Mouse (Mus musculus) hindbrain, embryonic 15.5 days (tissue): ENCODE measurements around the gene Olfr924. TPM values are rescaled to one million over a fixed set of nuclear protein-coding genes. Genes with fewer than 3 reads are reported as not detected.
"Not testable (repeated sequence)": the region's sequence is repeated elsewhere in the genome, so short reads cannot be mapped to it uniquely, and the experiment has no call there.

ENCODE experiments used
- ATAC-seq: fragments of 200-750 bp; cut with Nextera tagmentation; 2 replicates; pipeline ENCODE4 v1.8.0; 2017; ENCODE audit warnings: low read depth, moderate number of reproducible peaks, moderate TSS enrichment; ENCODE audit not compliant: low FRiP score
- H3K27ac ChIP-seq: fragments of 300-500 bp; sonication (generic); replicated peaks from 2 replicates; pipeline ENCODE4 v1.5.1; 2015; ENCODE audit warnings: mild to moderate bottlenecking, inconsistent platforms
- H3K27me3 ChIP-seq: fragments of 300-500 bp; sonication (generic); 2 replicates; pipeline ENCODE4 v1.6.1; 2015; ENCODE audit warnings: control low read depth, inconsistent platforms
- H3K36me3 ChIP-seq: fragments of 300-500 bp; sonication (generic); 2 replicates; pipeline ENCODE4 v1.6.1; 2015; ENCODE audit warnings: control low read depth, inconsistent platforms
- H3K4me1 ChIP-seq: fragments of 300-500 bp; sonication (generic); replicated peaks from 2 replicates; pipeline ENCODE4 v1.6.1; 2015; ENCODE audit warnings: control low read depth, inconsistent platforms
- H3K4me2 ChIP-seq: fragments of 300-500 bp; sonication (generic); 2 replicates; pipeline ENCODE4 v1.6.1; 2015; ENCODE audit warnings: moderate library complexity, mild to moderate bottlenecking, inconsistent platforms
- H3K4me3 ChIP-seq: fragments of 300-500 bp; sonication (generic); 2 replicates; pipeline ENCODE4 v1.5.1; 2015; ENCODE audit warnings: mild to moderate bottlenecking, inconsistent platforms
- H3K9ac ChIP-seq: fragments of 300-500 bp; sonication (generic); 2 replicates; pipeline ENCODE4 v1.6.1; 2015; ENCODE audit warnings: inconsistent platforms
- H3K9me3 ChIP-seq: fragments of 300-500 bp; sonication (generic); 2 replicates; pipeline ENCODE4 v1.6.1; 2016; ENCODE audit warnings: control low read depth, inconsistent platforms
- WGBS: fragments of 180-500 bp; shearing (Covaris S2); methylation state at CpG from one replicate; pipeline ENCODE4 v1.1.7; 2015; 5-methylcytosine and 5-hydroxymethylcytosine counted together
- polyA plus RNA-seq: library from polyadenylated mRNA; unstranded; fragments of >200 nt; fragmentation: Nextera tagmentation; extraction: Ambion mirVana; gene quantifications from 2 replicates; pipeline ENCODE4 v1.2.1, GENCODE M21; 2015

Gene Olfr924
- polyA plus RNA-seq: not detected in 2 replicates

- no peak for ATAC-seq
- Histone ChIP-seq H3K4me3 (no peak within 1 kb of the TSS), H3K27ac (no peak within 1 kb of the TSS), H3K4me1 (no peaks in the 10 kb centered on the region), H3K9me3 (no peaks in the 10 kb centered on the region), H3K4me2 (no peak within 1 kb of the TSS), H3K9ac (no peak within 1 kb of the TSS), H3K36me3 (no peaks in the 10 kb centered on the region), H3K27me3 (no peaks in the 10 kb centered on the region)
- WGBS: 89% methylated on average over 1 of the region's 1 CpGs
Observed at GRCm38 (mm10) chr9:38844149-38844548, at the start of gene Olfr924. Gene Olfr924 (plus strand): TSS chr9:38844449.

- Histone ChIP-seq H3K27ac (no peak overlapping the region), H3K4me3 (no peak overlapping the region), H3K4me2 (no peak overlapping the region), H3K4me1 (no peaks in the 10 kb centered on the region), H3K9me3 (no peaks in the 10 kb centered on the region), H3K36me3 (no peaks in the 10 kb centered on the region), H3K9ac (no peak overlapping the region), H3K27me3 (no peaks in the 10 kb centered on the region)
- ATAC-seq: no peak
Observed at GRCm38 (mm10) chr9:38805696-38806095, 38.6 kb upstream of the Olfr924 start.

GRCm38 (mm10) chr9:38814314-38814713 is 29.9 kb upstream of the Olfr924 start, which contains the start of gene Olfr922:
Gene Olfr922 (plus strand): TSS chr9:38814614.
- no peaks in the 10 kb centered on the region for H3K4me1 ChIP-seq
- no peak within 1 kb of the TSS for H3K4me3 ChIP-seq
- H3K9ac ChIP-seq: no peak within 1 kb of the TSS
- no peaks in the 10 kb centered on the region for H3K9me3 ChIP-seq
- H3K27ac ChIP-seq: no peak within 1 kb of the TSS
- ATAC-seq: no peak
- H3K36me3 ChIP-seq: no peaks in the 10 kb centered on the region
- H3K27me3 ChIP-seq: no peaks in the 10 kb centered on the region
- no peak within 1 kb of the TSS for H3K4me2 ChIP-seq
- WGBS: 68% methylated on average over 2 of the region's 2 CpGs

- no peak overlapping the region for H3K4me2 ChIP-seq
- no peak overlapping the region for H3K9ac ChIP-seq
- no peaks in the 10 kb centered on the region for H3K9me3 ChIP-seq
- H3K27ac ChIP-seq: no peak overlapping the region
- no peak for ATAC-seq
- WGBS: 95% methylated on average over 1 of the region's 1 CpGs
- H3K4me3 ChIP-seq: no peak overlapping the region
- H3K36me3 ChIP-seq: no peaks in the 10 kb centered on the region
- no peaks in the 10 kb centered on the region for H3K27me3 ChIP-seq
- no peaks in the 10 kb centered on the region for H3K4me1 ChIP-seq
Observed at GRCm38 (mm10) chr9:38815458-38815986, 28.7 kb upstream of the Olfr924 start.

- Histone ChIP-seq H3K4me1 (no peaks in the 10 kb centered on the region), H3K36me3 (no peaks in the 10 kb centered on the region), H3K27ac (no peak within 1 kb of the TSS), H3K9ac (no peak within 1 kb of the TSS), H3K4me3 (no peak within 1 kb of the TSS), H3K27me3 (no peaks in the 10 kb centered on the region), H3K4me2 (no peak within 1 kb of the TSS), H3K9me3 (no peaks in the 10 kb centered on the region)
- 77% methylated on average over 1 of the region's 1 CpGs for WGBS
- no peak for ATAC-seq
Observed at GRCm38 (mm10) chr9:38826245-38826644, 18.0 kb upstream of the Olfr924 start, which contains the start of gene Olfr923. Gene Olfr923 (plus strand): TSS chr9:38826545.

- 86% methylated on average over 2 of the region's 2 CpGs for WGBS
- no peaks in the 10 kb centered on the region for H3K36me3 ChIP-seq
- no peak overlapping the region for H3K9ac ChIP-seq
- no peaks in the 10 kb centered on the region for H3K4me1 ChIP-seq
- no peaks in the 10 kb centered on the region for H3K27me3 ChIP-seq
- H3K4me3 ChIP-seq: no peak overlapping the region
- H3K4me2 ChIP-seq: no peak overlapping the region
- no peaks in the 10 kb centered on the region for H3K9me3 ChIP-seq
- no peak overlapping the region for H3K27ac ChIP-seq
- no peak for ATAC-seq
Observed at GRCm38 (mm10) chr9:38833027-38833426, 11.2 kb upstream of the Olfr924 start.

DNA sequence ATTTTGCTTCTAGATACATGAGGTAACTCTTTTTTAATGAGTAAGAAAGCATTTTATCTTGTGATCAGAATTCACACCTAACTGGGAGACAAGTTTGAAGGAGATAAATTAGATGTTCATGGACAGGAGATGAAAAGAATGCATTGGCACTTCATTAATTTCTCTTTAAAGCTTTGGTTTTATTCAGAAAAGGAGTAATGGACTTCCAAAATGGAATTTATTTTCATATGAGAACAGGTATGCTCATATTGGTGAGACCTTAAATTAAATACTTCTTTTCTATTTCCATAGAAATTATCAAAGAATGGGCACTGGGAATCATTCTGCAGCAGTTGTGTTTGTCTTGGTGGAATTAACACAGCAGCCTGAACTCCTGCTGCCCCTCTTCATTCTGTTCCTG is 10.5 kb downstream of the Olfr924 start, which contains the start of gene Olfr26:
Olfr26 (plus strand) TSS at position 301 of the 400 bp plus-strand sequence.
- no peaks in the 10 kb centered on the region for H3K4me1 ChIP-seq
- no peaks in the 10 kb centered on the region for H3K9me3 ChIP-seq
- H3K27ac ChIP-seq: no peak within 1 kb of the TSS
- no peaks in the 10 kb centered on the region for H3K27me3 ChIP-seq
- no peak within 1 kb of the TSS for H3K9ac ChIP-seq
- no peak within 1 kb of the TSS for H3K4me3 ChIP-seq
- no peak within 1 kb of the TSS for H3K4me2 ChIP-seq
- H3K36me3 ChIP-seq: no peaks in the 10 kb centered on the region
- no peak for ATAC-seq

DNA sequence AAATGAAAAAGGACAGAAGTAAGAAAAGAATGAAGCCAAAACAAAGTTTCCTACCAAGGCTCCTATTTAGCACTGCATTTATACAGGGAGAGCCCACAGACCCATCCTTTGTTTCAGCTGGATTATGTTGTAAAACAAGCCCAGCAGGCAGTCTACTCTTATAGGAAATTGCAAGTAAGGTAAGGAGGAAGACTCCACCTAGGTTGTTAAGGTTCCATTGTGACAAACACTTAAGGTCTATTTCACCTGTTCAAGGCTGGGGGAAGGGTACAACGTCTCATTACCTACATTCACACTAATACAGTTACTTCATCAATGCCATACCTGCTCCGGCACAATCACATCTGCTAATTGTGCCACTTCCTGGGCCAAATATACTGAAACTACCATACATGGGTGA is 30.6 kb downstream of the Olfr924 start:
- not testable (repeated sequence) for H3K36me3 ChIP-seq, H3K9ac ChIP-seq, H3K4me3 ChIP-seq, H3K27ac ChIP-seq, ATAC-seq, H3K27me3 ChIP-seq, H3K9me3 ChIP-seq, H3K4me1 ChIP-seq, H3K4me2 ChIP-seq
- WGBS: 53% methylated on average over 2 of the region's 2 CpGs

DNA sequence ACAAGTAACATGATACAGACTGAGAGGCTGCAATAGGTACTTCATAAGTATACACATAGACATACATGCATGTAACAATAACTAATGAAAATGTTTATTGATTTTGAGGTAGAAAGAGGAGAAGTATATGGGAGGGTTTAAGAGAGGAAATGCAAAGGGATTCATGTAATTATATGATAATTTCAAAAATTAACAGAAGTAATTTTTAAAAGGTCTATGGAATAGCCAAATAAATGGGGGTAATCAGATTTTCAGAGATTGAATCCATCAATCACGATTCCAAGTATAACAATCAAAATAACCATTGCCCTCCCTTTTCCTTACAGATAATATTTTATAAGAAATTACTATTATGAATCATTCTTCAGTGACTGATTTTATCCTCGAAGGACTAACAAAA is 32.6 kb downstream of the Olfr924 start, which contains the start of gene Olfr926:
Olfr926 (plus strand) TSS at position 301 of the 400 bp plus-strand sequence.
- H3K27ac ChIP-seq: no peak within 1 kb of the TSS
- no peak within 1 kb of the TSS for H3K9ac ChIP-seq
- H3K4me1 ChIP-seq: no peaks in the 10 kb centered on the region
- 88% methylated on average over 2 of the region's 2 CpGs for WGBS
- H3K36me3 ChIP-seq: no peaks in the 10 kb centered on the region
- ATAC-seq: no peak
- H3K4me3 ChIP-seq: no peak within 1 kb of the TSS
- H3K4me2 ChIP-seq: no peak within 1 kb of the TSS
- no peaks in the 10 kb centered on the region for H3K27me3 ChIP-seq
- H3K9me3 ChIP-seq: no peaks in the 10 kb centered on the region

Other genes starting within 250 kb of the Olfr924 start
- gene Olfr914, start 239.3 kb upstream of the Olfr924 start, polyA plus RNA-seq: not detected in 2 replicates
- gene Olfr916, start 184.6 kb upstream of the Olfr924 start, polyA plus RNA-seq: not detected in 2 replicates
- gene Olfr917, start 178.6 kb upstream of the Olfr924 start, polyA plus RNA-seq: not detected in 2 replicates
- not detected in 2 replicates for gene Olfr918, start 169.8 kb upstream of the Olfr924 start, polyA plus RNA-seq
- not detected in 2 replicates for gene Olfr919, start 140.8 kb upstream of the Olfr924 start, polyA plus RNA-seq
- 8.5 and 9.1 TPM in 2 replicates for gene Vwa5a, start 126.2 kb upstream of the Olfr924 start, polyA plus RNA-seq
- gene Olfr920, start 92.2 kb upstream of the Olfr924 start, polyA plus RNA-seq: not detected in 2 replicates
- not detected in 2 replicates for gene Olfr921, start 71.4 kb upstream of the Olfr924 start, polyA plus RNA-seq
- gene Olfr922, start 29.8 kb upstream of the Olfr924 start, polyA plus RNA-seq: not detected in 2 replicates
- not detected in 2 replicates for gene Olfr923, start 17.9 kb upstream of the Olfr924 start, polyA plus RNA-seq
- not detected in 2 replicates for gene Olfr26, start 10.6 kb downstream of the Olfr924 start, polyA plus RNA-seq
- gene Olfr926, start 32.7 kb downstream of the Olfr924 start, polyA plus RNA-seq: not detected in 2 replicates
- gene Olfr930, start 85.4 kb downstream of the Olfr924 start, polyA plus RNA-seq: not detected in 2 replicates
- not detected in 2 replicates for gene Olfr933, start 127.9 kb downstream of the Olfr924 start, polyA plus RNA-seq
- not detected in 2 replicates for gene Olfr934, start 143.9 kb downstream of the Olfr924 start, polyA plus RNA-seq
- gene Olfr935, start 155.2 kb downstream of the Olfr924 start, polyA plus RNA-seq: not detected in 2 replicates
- gene Olfr146, start 178.9 kb downstream of the Olfr924 start, polyA plus RNA-seq: not detected in 2 replicates
- not detected in 2 replicates for gene Olfr937, start 220.5 kb downstream of the Olfr924 start, polyA plus RNA-seq
- gene Olfr938, start 234.4 kb downstream of the Olfr924 start, polyA plus RNA-seq: not detected in 2 replicates